In the genomic region with DNA sequence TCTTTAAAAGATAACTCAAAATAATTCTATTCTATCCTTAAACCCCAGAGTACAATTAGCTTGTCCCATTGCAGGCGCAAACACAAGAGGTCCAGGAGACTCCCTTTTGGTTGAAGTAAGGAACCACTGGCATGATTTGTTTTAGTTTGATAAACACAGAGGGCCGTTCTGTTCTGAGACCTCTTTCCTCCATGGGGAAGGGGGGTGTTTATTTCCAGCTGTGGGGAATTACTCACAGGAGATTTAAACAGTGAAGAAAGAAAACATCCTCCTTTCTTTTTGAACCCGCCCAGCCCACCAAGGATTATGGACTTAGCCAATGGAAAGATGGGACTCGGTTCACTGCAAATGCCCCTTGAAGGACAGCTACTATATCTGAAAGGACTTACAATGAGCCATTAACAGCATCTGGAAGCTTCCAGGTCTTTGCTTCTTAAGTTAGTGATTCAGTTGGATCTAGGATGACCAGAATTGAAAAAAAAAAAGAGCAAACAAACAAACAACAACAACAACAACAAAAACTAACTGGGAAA, we compare ENCODE assay signal across 27 mouse cellular contexts.
DNase-seq lines count a peak whose midpoint lies in the region; ATAC-seq and TF ChIP-seq lines count a peak whose summit lies in the region.
"Had no signal": no experiment of that assay in that cellular context is flagged by ENCODE, and none has a peak within 500 bp of the region (broad histone marks: within the 10 kb centered on the region; RNA-seq: fewer than 3 reads in every experiment).

No protein-coding gene starts in this region.

- ATAC-seq in kidney, embryonic 16.5 days (ENCODE audit: low FRiP score, low TSS enrichment), result 0 out of 2 replicates have a peak, but pooled peaks have one; percentile 6
- no peak for ATAC-seq in stomach, embryonic 14.5 days (ENCODE audit: insufficient number of reproducible peaks, insufficient read depth, low FRiP score, low read depth)
- ATAC-seq in stomach, postnatal 0 days (ENCODE audit: low FRiP score, low TSS enrichment), result no peak
- ATAC-seq: activated CD4-positive, CD25-positive, alpha-beta regulatory T cell, adult 4 months; lung, postnatal 0 days had no signal

- no peaks in the 10 kb centered on the region for H3K27me3 ChIP-seq in kidney, embryonic 16.5 days (ENCODE audit: insufficient read depth, low read length)
- no peaks in the 10 kb centered on the region for H3K27me3 ChIP-seq in stomach, embryonic 14.5 days (ENCODE audit: control insufficient read depth, insufficient read depth, low read length)
- H3K27me3 ChIP-seq in stomach, postnatal 0 days (ENCODE audit: control insufficient read depth, insufficient read depth, low read length), result no peaks in the 10 kb centered on the region
- H3K27me3 ChIP-seq: embryonic facial prominence, embryonic 13.5 days; heart, embryonic 12.5 days; hindbrain, embryonic 12.5 days; liver, embryonic 15.5 days; midbrain, embryonic 13.5 days; neural tube, embryonic 13.5 days had no signal

- no peak overlapping the region for H3K4me3 ChIP-seq in kidney, embryonic 16.5 days (ENCODE audit: low read length)
- no peak overlapping the region for H3K4me3 ChIP-seq in stomach, embryonic 14.5 days (ENCODE audit: low read depth, low read length)
- no peak overlapping the region for H3K4me3 ChIP-seq in stomach, postnatal 0 days (ENCODE audit: low read depth, low read length)
- H3K4me3 ChIP-seq: embryonic facial prominence, embryonic 13.5 days; forebrain, embryonic 13.5 days; heart, embryonic 12.5 days; hindbrain, embryonic 12.5 days; layer of hippocampus, adult 2 months; limb, embryonic 10.5 days; liver, embryonic 15.5 days; midbrain, embryonic 13.5 days; neural tube, embryonic 13.5 days had no signal

- H3K9me3 ChIP-seq in kidney, embryonic 16.5 days (ENCODE audit: low read length), result no peaks in the 10 kb centered on the region
- no peaks in the 10 kb centered on the region for H3K9me3 ChIP-seq in stomach, embryonic 14.5 days (ENCODE audit: control insufficient read depth, low read depth, low read length)
- no peaks in the 10 kb centered on the region for H3K9me3 ChIP-seq in stomach, postnatal 0 days (ENCODE audit: control insufficient read depth, low read length)
- H3K9me3 ChIP-seq: embryonic facial prominence, embryonic 13.5 days; forebrain, embryonic 13.5 days; heart, embryonic 12.5 days; hindbrain, embryonic 12.5 days; limb, embryonic 10.5 days; liver, embryonic 15.5 days; midbrain, embryonic 13.5 days; neural tube, embryonic 13.5 days had no signal

- no peaks in the 10 kb centered on the region for H3K4me1 ChIP-seq in kidney, embryonic 16.5 days (ENCODE audit: insufficient read depth, low read length)
- no peaks in the 10 kb centered on the region for H3K4me1 ChIP-seq in stomach, embryonic 14.5 days (ENCODE audit: control insufficient read depth, insufficient read depth, low read length)
- no peaks in the 10 kb centered on the region for H3K4me1 ChIP-seq in stomach, postnatal 0 days (replicated peaks; ENCODE audit: control insufficient read depth, insufficient read depth)
- H3K4me1 ChIP-seq: embryonic facial prominence, embryonic 13.5 days; forebrain, embryonic 13.5 days; hindbrain, embryonic 12.5 days; liver, embryonic 15.5 days; midbrain, embryonic 13.5 days had no signal

- 31% methylated on average over 4 of the region's 4 CpGs for WGBS in kidney, embryonic 16.5 days
- 34% methylated on average over 4 of the region's 4 CpGs for WGBS in stomach, embryonic 14.5 days
- WGBS in stomach, postnatal 0 days, result 32% methylated on average over 4 of the region's 4 CpGs

- H3K36me3 ChIP-seq in kidney, embryonic 16.5 days (ENCODE audit: insufficient read depth, low read length), result no peaks in the 10 kb centered on the region
- H3K36me3 ChIP-seq in stomach, embryonic 14.5 days (ENCODE audit: control insufficient read depth, insufficient read depth, low read length), result no peaks in the 10 kb centered on the region
- H3K36me3 ChIP-seq in stomach, postnatal 0 days (ENCODE audit: control insufficient read depth, insufficient read depth, low read length), result no peaks in the 10 kb centered on the region
- H3K36me3 ChIP-seq: embryonic facial prominence, embryonic 13.5 days; heart, embryonic 12.5 days; hindbrain, embryonic 12.5 days; limb, embryonic 10.5 days; liver, embryonic 15.5 days; midbrain, embryonic 13.5 days; neural tube, embryonic 13.5 days had no signal

- DNase-seq in kidney, postnatal 25 days, result no peak
- no peak for DNase-seq in stomach, postnatal 0 days (ENCODE audit: low spot score)
- DNase-seq in embryo, embryonic 9.5 days (ENCODE audit: extremely low spot score), result peak; percentile 34
- no peak for DNase-seq in MN1 (ENCODE audit: low spot score)
- DNase-seq in yolk sac, embryonic 10.5 days (ENCODE audit: low spot score), result no peak
- DNase-seq: adrenal gland, adult 8-10 months; cerebellum, adult 8-10 months; cerebellum, postnatal 36 days; heart, postnatal 10 days; kidney, adult 18-20 months; kidney, postnatal 14 days; liver; right cerebral cortex, adult 18-20 months; thymus, adult 2 months had no signal

- H3K9ac ChIP-seq in kidney, embryonic 16.5 days (replicated peaks; ENCODE audit: low read length), result no peak overlapping the region
- H3K9ac ChIP-seq in stomach, embryonic 14.5 days (replicated peaks; ENCODE audit: low read depth, low read length), result no peak overlapping the region
- H3K9ac ChIP-seq in stomach, postnatal 0 days (ENCODE audit: low read length), result no peak overlapping the region
- H3K9ac ChIP-seq: embryonic facial prominence, embryonic 13.5 days; forebrain, embryonic 13.5 days; heart, embryonic 12.5 days; hindbrain, embryonic 12.5 days; liver, embryonic 15.5 days; midbrain, embryonic 13.5 days; neural tube, embryonic 13.5 days had no signal

- no peak overlapping the region for H3K27ac ChIP-seq in kidney, embryonic 16.5 days (ENCODE audit: low read length)
- 0 out of 2 replicates have a peak overlapping the region, but pooled peaks have one; percentile 13 for H3K27ac ChIP-seq in stomach, embryonic 14.5 days (ENCODE audit: low read length)
- no peak overlapping the region for H3K27ac ChIP-seq in stomach, postnatal 0 days (replicated peaks)
- H3K27ac ChIP-seq: embryonic facial prominence, embryonic 13.5 days; forebrain, embryonic 13.5 days; hindbrain, embryonic 12.5 days; layer of hippocampus, adult 2 months; limb, embryonic 10.5 days; liver, embryonic 15.5 days; midbrain, embryonic 13.5 days; neural tube, embryonic 13.5 days had no signal

- TF ChIP-seq EP300 in stomach, postnatal 0 days (optimal IDR thresholded peaks at IDR 0.05), result no peak

- H3K4me2 ChIP-seq in kidney, embryonic 16.5 days (replicated peaks; ENCODE audit: low read depth, low read length), result no peak overlapping the region
- H3K4me2 ChIP-seq in stomach, embryonic 14.5 days (replicated peaks; ENCODE audit: low read depth, low read length), result no peak overlapping the region
- H3K4me2 ChIP-seq in stomach, postnatal 0 days (replicated peaks; ENCODE audit: low read depth), result no peak overlapping the region
- H3K4me2 ChIP-seq: embryonic facial prominence, embryonic 13.5 days; forebrain, embryonic 13.5 days; heart, embryonic 12.5 days; hindbrain, embryonic 12.5 days; liver, embryonic 15.5 days; midbrain, embryonic 13.5 days; neural tube, embryonic 13.5 days had no signal

- TF ChIP-seq CTCF in stomach, postnatal 0 days (IDR thresholded peaks at IDR 0.05; ENCODE audit: low read depth), result no peak
